Mouse (Mus musculus) thymus, adult 2 months (tissue): ENCODE data around the gene Sla2. TPM values are rescaled to one million over a fixed set of nuclear protein-coding genes. Genes with fewer than 3 reads are reported as not detected.

Source experiments
- DNase-seq: peaks from one replicate; pipeline ENCODE4 v3.0.0; 2021
- H3K27ac ChIP-seq: fragments of 200-500 bp; 2 replicates; pipeline ENCODE4 v1.5.1; 2012; ENCODE audit warnings: low read length, control low read depth; ENCODE audit not compliant: control insufficient read depth, insufficient read depth
- H3K27me3 ChIP-seq: fragments of 200-500 bp; 2 replicates; pipeline ENCODE4 v1.6.1; 2012; ENCODE audit warnings: mild to moderate bottlenecking, low read length, moderate library complexity, mixed read lengths; ENCODE audit not compliant: control insufficient read depth, insufficient read depth
- H3K36me3 ChIP-seq: fragments of 200-500 bp; 2 replicates; pipeline ENCODE4 v1.6.1; 2012; ENCODE audit warnings: mild to moderate bottlenecking, low read length, moderate library complexity; ENCODE audit not compliant: control insufficient read depth, insufficient read depth
- H3K4me1 ChIP-seq: fragments of 200-500 bp; replicated peaks from 2 replicates; pipeline ENCODE4 v1.6.1; 2012; ENCODE audit warnings: low read length; ENCODE audit not compliant: control insufficient read depth, insufficient read depth
- H3K4me3 ChIP-seq: fragments of 200-500 bp; 2 replicates; pipeline ENCODE4 v1.5.1; 2012; ENCODE audit warnings: mild to moderate bottlenecking, low read length, control low read depth, moderate library complexity; ENCODE audit not compliant: control insufficient read depth, insufficient read depth
- CTCF ChIP-seq: fragments of 200-500 bp; IDR thresholded peaks from 2 replicates; pipeline ENCODE4 v1.5.1; 2012; ENCODE audit warnings: mild to moderate bottlenecking, control low read depth, low read length, moderate library complexity, borderline replicate concordance; ENCODE audit not compliant: control insufficient read depth, poor library complexity, insufficient read depth; ENCODE audit errors: extremely low read depth
- POLR2A ChIP-seq: fragments of 200-500 bp; IDR thresholded peaks from 2 replicates; pipeline ENCODE4 v1.6.1; 2012; ENCODE audit warnings: mild to moderate bottlenecking, low read length, control low read depth, moderate library complexity; ENCODE audit not compliant: control insufficient read depth, poor library complexity, insufficient read depth; ENCODE audit errors: extremely low read depth
- WGBS: fragments of 180-500 bp; shearing (Covaris S2); methylation state at CpG from one replicate; pipeline ENCODE4 v1.1.7; 2018; 5-methylcytosine and 5-hydroxymethylcytosine counted together
- polyA plus RNA-seq: library from polyadenylated mRNA; depleted of rRNA; stranded (reverse); fragments of >200 nt; gene quantifications from 2 replicates; pipeline ENCODE4 v1.2.3, GENCODE M21; 2012

Sla2 gene
- polyA plus RNA-seq, 1 experiment = 120 TPM

- Histone ChIP-seq H3K4me1 (no peaks in the 10 kb centered on the region), H3K27ac (no peak overlapping the region), H3K36me3 (peaks cover 12% of the 10 kb centered on the region), H3K27me3 (no peaks in the 10 kb centered on the region), H3K4me3 (no peak overlapping the region)
- no peak for TF ChIP-seq CTCF
- TF ChIP-seq POLR2A = no peak
- no peak for DNase-seq
- 90% methylated on average over 5 of the region's 5 CpGs for WGBS
These were observed 36.5 kb downstream of the Sla2 start for GRCm38 (mm10) chr2:156850505-156850904.

- no peak overlapping the region for H3K27ac ChIP-seq
- WGBS = 86% methylated on average over 6 of the region's 6 CpGs
- H3K36me3 ChIP-seq = peaks cover 12% of the 10 kb centered on the region
- no peak for DNase-seq
- TF ChIP-seq CTCF (no peak), POLR2A (no peak)
- H3K4me3 ChIP-seq = no peak overlapping the region
- H3K4me1 ChIP-seq = no peaks in the 10 kb centered on the region
- no peaks in the 10 kb centered on the region for H3K27me3 ChIP-seq
These were observed 38.3 kb downstream of the Sla2 start for GRCm38 (mm10) chr2:156848526-156849182.

- no peak overlapping the region for H3K27ac ChIP-seq
- peaks cover 9% of the 10 kb centered on the region for H3K36me3 ChIP-seq
- DNase-seq = no peak
- no peaks in the 10 kb centered on the region for H3K27me3 ChIP-seq
- TF ChIP-seq CTCF = no peak
- no peak for TF ChIP-seq POLR2A
- no peaks in the 10 kb centered on the region for H3K4me1 ChIP-seq
- WGBS = 95% methylated on average over 6 of the region's 6 CpGs
- no peak overlapping the region for H3K4me3 ChIP-seq
These were observed 39.3 kb downstream of the Sla2 start for GRCm38 (mm10) chr2:156847653-156848052.

GRCm38 (mm10) chr2:156844715-156845114 is 42.3 kb downstream of the Sla2 start:
- Histone ChIP-seq H3K36me3 (peaks cover 8% of the 10 kb centered on the region), H3K27ac (no peak overlapping the region), H3K4me3 (no peak overlapping the region), H3K4me1 (peaks cover 12% of the 10 kb centered on the region), H3K27me3 (no peaks in the 10 kb centered on the region)
- TF ChIP-seq POLR2A (no peak), CTCF (no peak)
- no peak for DNase-seq
- WGBS = 91% methylated on average over 10 of the region's 10 CpGs

GRCm38 (mm10) chr2:156843331-156843730 is 43.7 kb downstream of the Sla2 start:
- TF ChIP-seq CTCF = no peak
- TF ChIP-seq POLR2A = no peak
- 88% methylated on average over 10 of the region's 10 CpGs for WGBS
- H3K27ac ChIP-seq = no peak overlapping the region
- peaks cover 17% of the 10 kb centered on the region for H3K4me1 ChIP-seq
- peaks cover 8% of the 10 kb centered on the region for H3K36me3 ChIP-seq
- H3K27me3 ChIP-seq = no peaks in the 10 kb centered on the region
- DNase-seq = no peak
- no peak overlapping the region for H3K4me3 ChIP-seq

GRCm38 (mm10) chr2:156842711-156843110 is 44.3 kb downstream of the Sla2 start:
- TF ChIP-seq CTCF (no peak), POLR2A (no peak)
- DNase-seq = no peak
- Histone ChIP-seq H3K36me3 (peaks cover 8% of the 10 kb centered on the region), H3K27ac (no peak overlapping the region), H3K4me1 (peaks cover 17% of the 10 kb centered on the region), H3K27me3 (no peaks in the 10 kb centered on the region), H3K4me3 (no peak overlapping the region)
- WGBS = 94% methylated on average over 11 of the region's 11 CpGs
